Mouse (Mus musculus): Measurements from ENCODE around the gene Kctd13. TPM values are rescaled to one million over a fixed set of nuclear protein-coding genes. Genes with fewer than 3 reads are reported as not detected.

The Kctd13 gene
- polyA plus RNA-seq, 1 experiment: 26.4 TPM

DNA sequence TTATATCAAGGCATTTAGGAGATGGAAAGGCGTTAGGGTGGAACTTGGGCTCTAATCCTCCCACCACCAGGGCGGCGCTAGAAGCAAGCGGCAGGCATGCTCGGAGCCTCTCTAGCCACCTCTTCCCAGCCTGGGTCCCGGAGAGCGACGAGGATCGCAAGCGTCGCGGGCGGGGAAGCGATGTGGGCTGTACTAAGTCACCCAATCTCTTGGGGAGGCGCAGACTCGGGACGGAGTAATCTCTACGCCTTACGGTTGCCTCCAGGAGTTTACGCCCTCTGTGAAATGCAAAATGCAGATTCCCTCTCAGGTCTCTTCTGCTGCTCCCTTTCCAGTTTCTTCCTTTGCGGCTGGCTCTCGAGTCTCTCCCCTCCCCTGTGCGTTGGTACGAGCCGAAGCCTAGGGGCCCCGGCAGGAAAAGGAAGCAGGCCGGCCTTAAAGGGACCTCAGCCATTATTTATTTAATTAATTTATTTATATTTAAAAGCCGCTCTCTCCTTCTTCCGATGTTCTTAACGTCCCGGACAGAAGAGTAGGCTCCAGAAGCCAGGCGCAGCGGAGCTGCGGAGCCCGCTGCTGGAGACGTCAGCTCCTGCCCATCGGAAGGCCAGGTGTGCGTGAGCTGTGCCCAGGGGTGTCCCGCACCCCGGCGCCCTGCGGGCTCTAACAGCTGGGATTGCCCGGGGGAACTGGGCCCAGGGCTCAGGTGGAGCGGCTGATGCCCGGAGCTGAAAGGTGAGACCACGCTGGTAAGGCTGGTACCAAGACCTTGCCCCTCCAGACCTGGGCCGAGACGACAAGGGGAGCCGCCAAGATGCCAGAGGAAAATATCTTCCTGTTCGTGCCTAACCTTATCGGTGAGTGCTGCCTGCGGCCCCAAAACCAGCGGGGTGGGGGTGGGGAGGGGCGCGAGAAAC, 47.5 kb downstream of the Kctd13 start, which contains the start of gene Cdiptos:
Gene Cdiptos, minus strand, starts transcription at position 149 of the 917 bp plus-strand sequence.
- Histone ChIP-seq H3K9me3 (no peaks in the 10 kb centered on the region), H3K4me3 (replicated peaks) (peak within 1 kb of the TSS; percentile 95), H3K27me3 (replicated peaks) (peaks cover 1% of the 10 kb centered on the region), H3K36me3 (replicated peaks; ENCODE audit: low read length) (peaks cover 35% of the 10 kb centered on the region), H3K4me1 (peaks cover 59% of the 10 kb centered on the region)
- no peak for TF ChIP-seq GATA1 (IDR thresholded peaks at IDR 0.05; ENCODE audit: borderline replicate concordance, low read length)
- 0 out of 2 replicates have a peak, but pooled peaks have one; percentile 16 for TF ChIP-seq FLI1 (IDR thresholded peaks at IDR 0.05; ENCODE audit: low read length)

DNA sequence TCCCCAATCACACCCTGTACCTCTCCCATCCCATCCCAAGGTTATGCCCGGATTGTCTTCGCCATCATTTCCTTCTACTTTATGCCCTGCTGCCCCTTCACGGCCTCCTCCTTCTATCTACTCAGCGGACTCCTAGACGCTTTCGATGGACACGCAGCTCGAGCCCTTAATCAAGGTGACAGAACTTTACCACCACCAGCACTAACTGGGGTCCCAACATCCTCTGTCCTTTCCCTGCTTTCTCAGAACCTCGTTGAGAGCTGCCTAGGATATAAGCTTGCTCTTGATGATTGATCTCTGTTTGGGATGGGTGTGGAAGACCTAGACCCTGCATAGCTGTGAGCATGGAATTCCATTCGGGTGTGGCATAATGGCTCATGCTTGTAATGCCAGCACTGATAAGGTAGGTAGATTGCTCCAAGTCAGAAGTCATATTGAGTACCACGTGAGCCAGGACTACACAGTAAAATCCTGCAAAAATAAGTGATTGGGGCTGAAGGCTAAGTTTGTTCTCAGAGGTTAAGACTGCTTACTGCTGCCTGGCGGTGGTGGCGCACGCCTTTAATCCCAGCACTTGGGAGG, 48.3 kb downstream of the Kctd13 start:
- Histone ChIP-seq H3K36me3 (replicated peaks; ENCODE audit: low read length) (peaks cover 41% of the 10 kb centered on the region), H3K9me3 (no peaks in the 10 kb centered on the region), H3K4me1 (peaks cover 63% of the 10 kb centered on the region), H3K27me3 (replicated peaks) (peaks cover 1% of the 10 kb centered on the region), H3K4me3 (replicated peaks) (peak overlapping the region; percentile 95)
- TF ChIP-seq FLI1 (IDR thresholded peaks at IDR 0.05; ENCODE audit: low read length): no peak
- no peak for TF ChIP-seq GATA1 (IDR thresholded peaks at IDR 0.05; ENCODE audit: borderline replicate concordance, low read length)

DNA sequence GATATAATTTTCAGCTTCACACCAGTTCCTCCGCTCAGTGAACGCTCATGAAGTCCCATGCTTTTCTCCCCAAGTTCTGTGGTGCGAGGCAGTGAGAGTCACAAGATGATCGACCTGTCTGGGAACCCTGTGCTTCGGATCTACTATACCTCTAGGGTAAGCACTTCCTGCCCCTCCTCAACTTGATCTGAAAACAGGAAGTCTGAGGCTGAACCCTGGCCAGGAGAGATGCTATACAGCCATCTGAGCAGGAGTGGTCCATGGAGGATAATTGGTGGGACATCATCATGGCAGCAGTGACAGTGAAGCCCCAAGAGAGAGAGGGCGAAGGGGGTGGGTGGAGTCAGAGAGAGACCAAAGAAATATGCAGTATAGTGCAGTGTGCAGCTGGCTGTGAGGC, 50.2 kb downstream of the Kctd13 start:
- Histone ChIP-seq H3K27me3 (replicated peaks) (no peaks in the 10 kb centered on the region), H3K4me3 (replicated peaks) (no peak overlapping the region), H3K9me3 (no peaks in the 10 kb centered on the region), H3K36me3 (replicated peaks; ENCODE audit: low read length) (peaks cover 58% of the 10 kb centered on the region), H3K4me1 (peaks cover 62% of the 10 kb centered on the region)
- TF ChIP-seq GATA1 (IDR thresholded peaks at IDR 0.05; ENCODE audit: borderline replicate concordance, low read length): no peak
- TF ChIP-seq FLI1 (IDR thresholded peaks at IDR 0.05; ENCODE audit: low read length): no peak

DNA sequence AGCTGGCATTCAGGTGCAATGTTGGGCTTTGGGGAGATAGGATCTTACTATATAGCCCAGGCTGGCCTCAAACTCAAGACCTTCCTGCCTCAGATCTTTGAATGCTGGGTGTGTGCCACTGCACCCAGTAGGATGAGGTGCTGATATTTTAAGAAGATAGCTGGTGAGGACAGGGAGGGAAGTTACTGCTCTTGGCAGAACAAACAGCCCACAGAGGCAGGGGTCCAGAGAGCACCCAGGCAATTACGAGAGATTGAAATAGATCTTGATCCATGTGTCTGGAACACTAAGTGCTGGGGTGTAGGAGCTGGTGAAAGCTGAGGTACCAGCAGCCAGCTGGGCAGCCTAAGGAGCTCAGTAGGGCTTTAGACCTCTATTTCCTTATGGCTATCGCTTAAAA, 52.9 kb downstream of the Kctd13 start:
- Histone ChIP-seq H3K27me3 (replicated peaks) (no peaks in the 10 kb centered on the region), H3K36me3 (replicated peaks; ENCODE audit: low read length) (peaks cover 82% of the 10 kb centered on the region), H3K4me1 (peaks cover 51% of the 10 kb centered on the region), H3K4me3 (replicated peaks) (no peak overlapping the region), H3K9me3 (no peaks in the 10 kb centered on the region)
- TF ChIP-seq GATA1 (IDR thresholded peaks at IDR 0.05; ENCODE audit: borderline replicate concordance, low read length) (no peak), FLI1 (IDR thresholded peaks at IDR 0.05; ENCODE audit: low read length) (no peak)

DNA sequence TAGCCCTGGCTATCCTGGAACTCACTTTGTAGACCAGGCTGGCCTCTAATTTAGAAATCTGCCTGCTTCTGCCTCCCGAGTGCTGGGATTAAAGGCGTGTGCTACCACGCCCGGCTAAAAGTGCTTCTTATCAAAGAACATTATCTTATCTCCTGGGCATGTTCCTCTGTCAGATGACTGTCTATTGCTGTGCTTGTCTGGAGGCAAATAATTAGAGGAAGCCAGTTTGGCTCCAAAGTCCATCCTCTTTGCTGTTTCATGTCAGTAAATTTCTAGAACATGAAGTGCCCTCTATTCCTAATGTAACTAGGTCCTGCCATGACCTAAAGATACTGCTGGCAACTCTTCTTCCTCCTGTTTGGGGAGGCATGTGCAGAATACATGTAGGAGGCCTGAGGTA, 53.4 kb downstream of the Kctd13 start:
- Histone ChIP-seq H3K36me3 (replicated peaks; ENCODE audit: low read length) (peaks cover 87% of the 10 kb centered on the region), H3K4me1 (peaks cover 46% of the 10 kb centered on the region), H3K4me3 (replicated peaks) (no peak overlapping the region), H3K27me3 (replicated peaks) (no peaks in the 10 kb centered on the region), H3K9me3 (no peaks in the 10 kb centered on the region)
- TF ChIP-seq GATA1 (IDR thresholded peaks at IDR 0.05; ENCODE audit: borderline replicate concordance, low read length): no peak
- TF ChIP-seq FLI1 (IDR thresholded peaks at IDR 0.05; ENCODE audit: low read length): no peak

DNA sequence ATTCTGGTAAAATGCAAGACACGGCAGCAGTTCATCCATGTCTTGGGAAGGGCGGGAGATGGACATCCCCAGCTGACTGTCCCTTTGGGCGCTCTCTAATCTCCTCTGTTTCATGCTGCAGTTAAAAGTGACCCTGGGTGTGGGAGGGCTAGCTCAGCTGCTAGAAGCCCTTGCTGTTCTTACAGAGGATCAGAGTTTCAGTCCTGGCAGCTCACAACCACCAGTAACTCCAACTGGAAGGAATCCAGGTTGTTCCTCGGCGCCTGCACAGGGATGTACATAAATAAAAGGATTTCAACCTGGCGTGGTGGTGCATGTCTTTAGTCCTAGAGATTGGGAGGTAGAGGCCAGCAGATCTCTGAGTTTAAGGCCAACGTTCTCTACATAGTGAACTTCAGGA, 54.4 kb downstream of the Kctd13 start:
- Histone ChIP-seq H3K27me3 (replicated peaks) (no peaks in the 10 kb centered on the region), H3K9me3 (no peaks in the 10 kb centered on the region), H3K36me3 (replicated peaks; ENCODE audit: low read length) (peaks cover 91% of the 10 kb centered on the region), H3K4me3 (replicated peaks) (no peak overlapping the region), H3K4me1 (peaks cover 38% of the 10 kb centered on the region)
- TF ChIP-seq FLI1 (IDR thresholded peaks at IDR 0.05; ENCODE audit: low read length): no peak
- no peak for TF ChIP-seq GATA1 (IDR thresholded peaks at IDR 0.05; ENCODE audit: borderline replicate concordance, low read length)

DNA sequence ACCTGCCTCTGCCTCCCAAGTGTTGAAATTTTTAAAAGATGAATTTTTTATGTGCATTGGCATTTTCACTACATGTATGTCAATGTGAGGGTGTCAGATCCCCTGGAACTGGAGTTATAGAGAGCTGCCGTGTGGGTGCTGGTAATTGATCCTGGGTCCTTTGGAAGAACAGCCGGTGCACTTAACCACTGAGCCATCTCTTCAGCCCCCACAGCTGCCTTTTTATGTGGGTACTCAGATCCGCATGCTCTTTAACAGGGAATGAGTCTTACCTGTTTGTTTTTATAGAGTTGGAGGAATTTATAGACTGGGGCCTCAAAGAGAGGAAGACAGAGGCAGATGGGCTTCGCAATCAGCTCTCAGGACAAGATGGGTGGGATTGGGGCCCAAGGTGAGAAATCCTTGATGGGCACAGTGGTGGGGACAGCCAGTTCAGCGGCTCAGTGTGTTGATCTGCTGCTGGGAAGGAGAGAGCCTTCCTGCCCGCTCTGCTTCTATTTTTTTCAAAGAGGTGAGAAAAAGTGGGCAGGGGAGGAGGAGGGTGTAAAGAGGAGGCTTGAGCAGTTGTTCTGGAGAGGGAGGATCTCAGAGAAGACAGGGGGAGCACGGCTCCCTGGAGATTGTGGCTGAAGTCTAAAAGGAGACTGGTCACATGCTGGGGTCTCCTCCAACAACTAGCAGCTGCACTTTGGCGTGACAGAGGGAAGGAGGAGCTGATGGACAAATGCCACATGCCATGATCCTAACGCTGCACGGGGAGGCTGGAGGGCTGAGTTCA, 56.2 kb downstream of the Kctd13 start:
- peaks cover 91% of the 10 kb centered on the region for H3K36me3 ChIP-seq (replicated peaks; ENCODE audit: low read length)
- H3K4me3 ChIP-seq (replicated peaks): no peak overlapping the region
- H3K27me3 ChIP-seq (replicated peaks): no peaks in the 10 kb centered on the region
- H3K4me1 ChIP-seq: peaks cover 20% of the 10 kb centered on the region
- no peak for TF ChIP-seq GATA1 (IDR thresholded peaks at IDR 0.05; ENCODE audit: borderline replicate concordance, low read length)
- no peak for TF ChIP-seq FLI1 (IDR thresholded peaks at IDR 0.05; ENCODE audit: low read length)
- no peaks in the 10 kb centered on the region for H3K9me3 ChIP-seq

DNA sequence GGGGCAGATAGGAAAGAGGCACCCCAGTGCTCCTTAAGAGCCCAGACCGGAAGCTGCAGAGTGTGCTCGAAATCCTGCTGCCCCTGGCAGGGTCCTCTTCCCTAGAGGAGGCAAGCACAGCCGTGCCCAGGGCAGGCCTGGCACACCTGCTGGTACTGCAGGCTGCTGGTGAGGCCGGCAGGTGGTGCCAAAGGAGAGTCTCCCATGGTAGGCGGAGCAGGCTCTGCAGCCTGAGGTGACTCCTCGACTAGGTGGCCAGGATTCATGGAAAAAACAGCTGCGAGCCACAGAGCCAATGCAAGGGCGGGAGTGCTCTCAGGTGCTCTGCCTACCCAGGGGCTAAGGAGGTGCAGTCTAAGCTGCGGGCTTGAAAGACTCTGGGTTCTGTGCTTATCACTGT, 57.6 kb downstream of the Kctd13 start:
- H3K9me3 ChIP-seq: no peaks in the 10 kb centered on the region
- peaks cover 12% of the 10 kb centered on the region; the same call in 1 of the 2 replicates for H3K4me1 ChIP-seq
- H3K4me3 ChIP-seq (replicated peaks): no peak overlapping the region
- TF ChIP-seq GATA1 (IDR thresholded peaks at IDR 0.05; ENCODE audit: borderline replicate concordance, low read length) (no peak), FLI1 (IDR thresholded peaks at IDR 0.05; ENCODE audit: low read length) (no peak)
- H3K36me3 ChIP-seq (replicated peaks; ENCODE audit: low read length): peaks cover 89% of the 10 kb centered on the region
- H3K27me3 ChIP-seq (replicated peaks): no peaks in the 10 kb centered on the region

DNA sequence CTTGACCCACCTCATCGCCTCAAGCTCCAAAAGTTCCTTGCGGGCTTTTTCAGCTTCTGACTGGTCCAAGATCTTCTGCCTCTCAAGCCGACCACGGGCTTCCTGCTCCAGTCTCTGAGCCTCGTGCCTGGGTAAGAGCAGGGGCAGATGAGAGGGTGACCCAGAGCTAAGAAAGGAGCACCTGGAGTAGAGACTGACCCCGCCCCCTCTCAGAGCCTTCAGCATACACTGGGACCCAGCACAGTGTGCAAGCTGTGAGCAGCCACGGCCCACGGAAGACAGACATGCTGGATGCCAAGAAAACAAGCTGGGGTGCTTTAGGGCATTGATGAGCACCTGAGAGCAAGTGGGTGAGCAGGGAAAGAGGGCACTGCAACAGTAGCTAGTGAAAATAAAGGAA, 60.1 kb downstream of the Kctd13 start:
- Histone ChIP-seq H3K9me3 (no peaks in the 10 kb centered on the region), H3K36me3 (replicated peaks; ENCODE audit: low read length) (peaks cover 89% of the 10 kb centered on the region), H3K27me3 (replicated peaks) (no peaks in the 10 kb centered on the region), H3K4me3 (replicated peaks) (no peak overlapping the region), H3K4me1 (0 out of 2 replicates have a peak, but pooled peaks cover 3% of the 10 kb centered on the region)
- TF ChIP-seq GATA1 (IDR thresholded peaks at IDR 0.05; ENCODE audit: borderline replicate concordance, low read length): no peak
- TF ChIP-seq FLI1 (IDR thresholded peaks at IDR 0.05; ENCODE audit: low read length): no peak

Other genes starting within 250 kb of the Kctd13 start
- gene Bola2, start 233.5 kb upstream of the Kctd13 start, polyA plus RNA-seq (2012; ENCODE audit: insufficient read depth, low replicate concordance): 185 and 696 TPM in 2 replicates
- 7.3 and 9.7 TPM in 2 replicates for gene Slx1b, start 233.1 kb upstream of the Kctd13 start, polyA plus RNA-seq (2012; ENCODE audit: insufficient read depth, low replicate concordance)
- gene Coro1a, start 221.1 kb upstream of the Kctd13 start, polyA plus RNA-seq (2012; ENCODE audit: insufficient read depth, low replicate concordance): 1,070 and 1,578 TPM in 2 replicates
- gene Mapk3, start 169.3 kb upstream of the Kctd13 start, polyA plus RNA-seq (2012; ENCODE audit: insufficient read depth, low replicate concordance): 213 and 289 TPM in 2 replicates
- 3.4 TPM in 1 of 2 replicates, not detected in the other for gene Gdpd3, start 162.5 kb upstream of the Kctd13 start, polyA plus RNA-seq (2012; ENCODE audit: insufficient read depth, low replicate concordance)
- 284 and 689 TPM in 2 replicates for gene Ypel3, start 151.9 kb upstream of the Kctd13 start, polyA plus RNA-seq (2012; ENCODE audit: insufficient read depth, low replicate concordance)
- gene Tbx6, start 147.4 kb upstream of the Kctd13 start, polyA plus RNA-seq (2012; ENCODE audit: insufficient read depth, low replicate concordance): 3.0 and 15.0 TPM in 2 replicates
- 46.3 and 115 TPM in 2 replicates for gene Ppp4c, start 136.4 kb upstream of the Kctd13 start, polyA plus RNA-seq (2012; ENCODE audit: insufficient read depth, low replicate concordance)
- gene Fam57b, start 131.2 kb upstream of the Kctd13 start, polyA plus RNA-seq (2012; ENCODE audit: insufficient read depth, low replicate concordance): 13.5 and 29.3 TPM in 2 replicates
- gene 4930451I11Rik, start 97.2 kb upstream of the Kctd13 start, polyA plus RNA-seq (2012; ENCODE audit: insufficient read depth, low replicate concordance): not detected in 2 replicates
- 1.3 TPM in 1 of 2 replicates, not detected in the other for gene Doc2a, start 81.5 kb upstream of the Kctd13 start, polyA plus RNA-seq (2012; ENCODE audit: insufficient read depth, low replicate concordance)
- gene Hirip3, start 66.9 kb upstream of the Kctd13 start, polyA plus RNA-seq (2012; ENCODE audit: insufficient read depth, low replicate concordance): 9.3 and 60.8 TPM in 2 replicates
- gene Ino80e, start 66.5 kb upstream of the Kctd13 start, polyA plus RNA-seq (2012; ENCODE audit: insufficient read depth, low replicate concordance): 823 and 1,411 TPM in 2 replicates
- gene Taok2, start 44.2 kb upstream of the Kctd13 start, polyA plus RNA-seq (2012; ENCODE audit: insufficient read depth, low replicate concordance): 159 and 479 TPM in 2 replicates
- gene Tmem219, start 6.0 kb upstream of the Kctd13 start, polyA plus RNA-seq (2012; ENCODE audit: insufficient read depth, low replicate concordance): 50.9 TPM in 2 replicates
- gene Asphd1, start 20.7 kb downstream of the Kctd13 start, polyA plus RNA-seq (2012; ENCODE audit: insufficient read depth, low replicate concordance): not detected in 2 replicates
- 1.7 and 2.0 TPM in 2 replicates for gene Sez6l2, start 21.7 kb downstream of the Kctd13 start, polyA plus RNA-seq (2012; ENCODE audit: insufficient read depth, low replicate concordance)
- 105 and 211 TPM in 2 replicates for gene Cdipt, start 47.0 kb downstream of the Kctd13 start, polyA plus RNA-seq (2012; ENCODE audit: insufficient read depth, low replicate concordance)
- gene Cdiptos, start 47.2 kb downstream of the Kctd13 start, polyA plus RNA-seq (2012; ENCODE audit: insufficient read depth, low replicate concordance): 1.8 TPM in 1 of 2 replicates, not detected in the other
- gene Mvp, start 85.7 kb downstream of the Kctd13 start, polyA plus RNA-seq (2012; ENCODE audit: insufficient read depth, low replicate concordance): 39.1 and 72.4 TPM in 2 replicates
- gene Pagr1b, start 87.6 kb downstream of the Kctd13 start, polyA plus RNA-seq (2012; ENCODE audit: insufficient read depth, low replicate concordance): 4.2 TPM in 1 of 2 replicates, not detected in the other
- 15.8 and 94.8 TPM in 2 replicates for gene Pagr1a, start 88.5 kb downstream of the Kctd13 start, polyA plus RNA-seq (2012; ENCODE audit: insufficient read depth, low replicate concordance)
- 164 and 252 TPM in 2 replicates for gene Gm42742, start 92.2 kb downstream of the Kctd13 start, polyA plus RNA-seq (2012; ENCODE audit: insufficient read depth, low replicate concordance)
- gene Prrt2, start 92.3 kb downstream of the Kctd13 start, polyA plus RNA-seq (2012; ENCODE audit: insufficient read depth, low replicate concordance): 0.68 and 3.9 TPM in 2 replicates
- gene Maz, start 98.2 kb downstream of the Kctd13 start, polyA plus RNA-seq (2012; ENCODE audit: insufficient read depth, low replicate concordance): 324 and 1,017 TPM in 2 replicates
- 6.8 and 18.0 TPM in 2 replicates for gene Kif22, start 113.6 kb downstream of the Kctd13 start, polyA plus RNA-seq (2012; ENCODE audit: insufficient read depth, low replicate concordance)
- not detected in 2 replicates for gene Zg16, start 158.4 kb downstream of the Kctd13 start, polyA plus RNA-seq (2012; ENCODE audit: insufficient read depth, low replicate concordance)
- gene AI467606, start 162.5 kb downstream of the Kctd13 start, polyA plus RNA-seq (2012; ENCODE audit: insufficient read depth, low replicate concordance): 71.8 and 93.9 TPM in 2 replicates
- gene Qprt, start 193.3 kb downstream of the Kctd13 start, polyA plus RNA-seq (2012; ENCODE audit: insufficient read depth, low replicate concordance): not detected in 2 replicates
- gene Spn, start 208.9 kb downstream of the Kctd13 start, polyA plus RNA-seq (2012; ENCODE audit: insufficient read depth, low replicate concordance): 2.2 and 17.4 TPM in 2 replicates